Comparison of ENCODE assay signal across 8 mouse cellular contexts in the genomic region with DNA sequence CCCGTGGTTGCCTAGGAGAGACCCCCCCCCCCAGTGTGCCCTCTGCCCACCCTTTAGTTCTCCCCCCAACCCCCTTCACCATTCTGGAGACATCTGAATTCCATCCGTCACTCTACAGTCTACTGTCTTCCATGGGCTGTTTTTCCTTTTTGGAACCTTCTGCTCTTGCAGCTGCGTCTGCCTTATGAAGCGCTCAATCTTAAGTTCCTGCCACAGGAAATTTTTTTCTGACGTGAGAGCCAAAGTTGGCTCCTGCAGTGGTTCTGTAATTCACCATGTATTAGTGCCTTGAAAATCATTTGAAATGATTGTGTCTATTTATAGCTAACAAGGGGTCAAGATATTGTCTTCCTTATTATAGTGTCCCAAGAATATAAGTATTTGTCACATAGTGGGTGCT. TPM values are rescaled to one million over a fixed set of nuclear protein-coding genes. Genes with fewer than 3 reads are reported as not detected.
DNase-seq lines count a peak whose midpoint lies in the region; ATAC-seq and TF ChIP-seq lines count a peak whose summit lies in the region.

No protein-coding gene starts in this region.

- H3K9ac ChIP-seq in liver, embryonic 15.5 days = peak overlapping the region; percentile 82

- ATAC-seq in cerebellum, adult (ENCODE audit: insufficient number of reproducible peaks, low FRiP score, low TSS enrichment) = no peak
- no peak for ATAC-seq in liver, embryonic 15.5 days (ENCODE audit: insufficient read depth)

- peak; percentile 34 for DNase-seq in cerebellum, adult 11-12 months
- no peak for DNase-seq in thymus, adult 2 months
- DNase-seq in thymus, adult 18-20 months = no peak
- no peak for DNase-seq in urinary bladder, postnatal 4 days (ENCODE audit: low spot score in 2 of 2)
- DNase-seq in layer of hippocampus, postnatal 36 days = no peak
- DNase-seq in retina, postnatal 1 day = no peak

- H3K4me1 ChIP-seq in thymus, adult 2 months (replicated peaks; ENCODE audit: control insufficient read depth, insufficient read depth, low read length) = peaks cover 13% of the 10 kb centered on the region
- H3K4me1 ChIP-seq in liver, embryonic 15.5 days (replicated peaks) = peaks cover 43% of the 10 kb centered on the region

- no peak overlapping the region for H3K27ac ChIP-seq in thymus, adult 2 months (ENCODE audit: control insufficient read depth, insufficient read depth, low read length)
- H3K27ac ChIP-seq in liver, embryonic 15.5 days (replicated peaks) = no peak overlapping the region

- H3K36me3 ChIP-seq in thymus, adult 2 months (ENCODE audit: control insufficient read depth, insufficient read depth, low read length) = no peaks in the 10 kb centered on the region; the same call in 1 of the 2 replicates
- peaks cover 31% of the 10 kb centered on the region for H3K36me3 ChIP-seq in liver, embryonic 15.5 days (replicated peaks)

- TF ChIP-seq POLR2A in thymus, adult 2 months (IDR thresholded peaks at IDR 0.05; ENCODE audit: control insufficient read depth, extremely low read depth, insufficient read depth, low read length, poor library complexity) = no peak

- peak overlapping the region; percentile 62; the same call in 1 of the 2 replicates for H3K4me3 ChIP-seq in thymus, adult 2 months (ENCODE audit: control insufficient read depth, insufficient read depth, low read length)
- H3K4me3 ChIP-seq in liver, embryonic 15.5 days (replicated peaks) = peak overlapping the region; percentile 72

- H3K9me3 ChIP-seq in liver, embryonic 15.5 days (replicated peaks) = no peaks in the 10 kb centered on the region

- WGBS in thymus, adult 2 months = 69% methylated on average over 5 of the region's 5 CpGs
- WGBS in liver, embryonic 15.5 days (ENCODE audit: insufficient replicate concordance) = 57% methylated on average over 5 of the region's 5 CpGs

- TF ChIP-seq CTCF in thymus, adult 2 months (IDR thresholded peaks at IDR 0.05; ENCODE audit: borderline replicate concordance, control insufficient read depth, extremely low read depth, insufficient read depth, low read length, poor library complexity) = no peak

- H3K27me3 ChIP-seq in thymus, adult 2 months (ENCODE audit: control insufficient read depth, insufficient read depth, low read length) = no peaks in the 10 kb centered on the region; the same call in 1 of the 2 replicates
- H3K27me3 ChIP-seq in liver, embryonic 15.5 days = peaks cover 28% of the 10 kb centered on the region

- H3K4me2 ChIP-seq in liver, embryonic 15.5 days = peak overlapping the region; percentile 97

RNA-seq across cellular contexts. Expression of a gene that starts 6.3 kb away (rescaled TPM):
- 19.9 and 29.3 TPM in 2 replicates for polyA plus RNA-seq in thymus, adult 2 months (2012; rRNA removed)
- 10.4 and 12.8 TPM in 2 replicates for polyA plus RNA-seq in liver, embryonic 15.5 days (2015; fragmentation: Nextera tagmentation; extraction: Ambion mirVana)
- 10 to 100 TPM; 35.0 to 36.2 TPM for total RNA-seq in layer of hippocampus, postnatal 36 days (2021)

RNA-seq across cellular contexts. Expression of a gene that starts 7.8 kb away (rescaled TPM):
- 678 and 707 TPM in 2 replicates for polyA plus RNA-seq in thymus, adult 2 months (2012; rRNA removed)
- 356 and 444 TPM in 2 replicates for polyA plus RNA-seq in liver, embryonic 15.5 days (2015; fragmentation: Nextera tagmentation; extraction: Ambion mirVana)
- total RNA-seq in layer of hippocampus, postnatal 36 days (2021) = 100 to 1,000 TPM; 742 to 754 TPM

RNA-seq across cellular contexts. Expression of a gene that starts 7.8 kb away (rescaled TPM):
- polyA plus RNA-seq in thymus, adult 2 months (2012; rRNA removed) = 305 and 382 TPM in 2 replicates
- polyA plus RNA-seq in liver, embryonic 15.5 days (2015; fragmentation: Nextera tagmentation; extraction: Ambion mirVana) = 240 and 251 TPM in 2 replicates
- 100 to 1,000 TPM; 207 to 228 TPM for total RNA-seq in layer of hippocampus, postnatal 36 days (2021)

RNA-seq across cellular contexts. Expression of a gene that starts 26.3 kb away (rescaled TPM):
- 28.7 and 32.9 TPM in 2 replicates for polyA plus RNA-seq in thymus, adult 2 months (2012; rRNA removed)
- polyA plus RNA-seq in liver, embryonic 15.5 days (2015; fragmentation: Nextera tagmentation; extraction: Ambion mirVana) = 14.4 and 14.7 TPM in 2 replicates
- 10 to 100 TPM; 22.2 to 24.9 TPM for total RNA-seq in layer of hippocampus, postnatal 36 days (2021)

RNA-seq across cellular contexts. Expression of a gene that starts 35.0 kb away (rescaled TPM):
- 23.0 TPM in 2 replicates for polyA plus RNA-seq in thymus, adult 2 months (2012; rRNA removed)
- 23.0 and 27.6 TPM in 2 replicates for polyA plus RNA-seq in liver, embryonic 15.5 days (2015; fragmentation: Nextera tagmentation; extraction: Ambion mirVana)
- total RNA-seq in layer of hippocampus, postnatal 36 days (2021) = 1 to 10 TPM; 3.3 to 5.9 TPM
